Mouse (Mus musculus) inflammation-experienced regulatory T-cells, adult 6 months (primary cell): Measurements from ENCODE around the gene Dexi. TPM values are rescaled to one million over a fixed set of nuclear protein-coding genes. Genes with fewer than 3 reads are reported as not detected.

Source experiments
- ATAC-seq: one replicate; pipeline ENCODE4 v1.8.0; 2017
- polyA plus RNA-seq, 3 experiments: library from polyadenylated mRNA; unstranded; fragments of 100-300 nt; shearing (Covaris generic); gene quantifications; one replicate each; pipeline ENCODE4 v1.2.1; 2017

Dexi gene
- polyA plus RNA-seq, result 1 to 10 TPM; 4.1 to 5.1 (median 4.6) TPM

DNA sequence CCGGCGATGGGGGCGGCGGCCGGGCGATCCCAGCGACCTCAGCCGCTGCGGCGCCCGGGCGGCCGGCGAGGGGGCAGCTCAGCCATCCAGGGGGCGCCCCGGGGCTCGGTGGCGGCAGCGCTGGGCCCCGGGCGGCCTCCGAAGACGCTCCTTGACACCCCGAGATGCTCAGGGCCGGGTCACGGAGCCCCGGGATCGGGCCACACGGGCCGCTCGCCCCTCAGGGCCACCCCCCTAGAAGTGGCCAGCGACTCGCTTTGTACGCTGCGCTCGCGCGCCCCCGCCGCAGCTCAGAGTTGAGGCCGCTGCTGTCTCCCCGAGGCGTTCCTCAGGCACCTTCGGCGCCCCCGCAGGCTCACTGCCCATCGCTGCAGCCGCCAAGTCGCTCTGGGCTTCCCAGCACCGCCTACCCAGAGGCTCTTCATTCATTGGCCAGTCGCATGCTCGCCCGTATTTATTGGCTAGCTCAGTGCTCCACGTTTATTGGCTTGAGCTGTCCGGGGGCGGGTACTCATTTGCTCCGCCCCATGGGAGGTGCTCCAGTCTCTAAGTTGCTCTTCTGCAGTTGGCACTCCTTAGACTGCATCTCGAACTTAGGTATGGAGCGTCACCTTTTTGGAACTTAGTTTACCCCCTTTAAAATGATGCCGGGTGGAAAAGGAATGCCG is at the start of gene Dexi:
TSS of gene Dexi (minus strand) at position 357 of the 668 bp plus-strand sequence.
- peak; percentile 87 for ATAC-seq

DNA sequence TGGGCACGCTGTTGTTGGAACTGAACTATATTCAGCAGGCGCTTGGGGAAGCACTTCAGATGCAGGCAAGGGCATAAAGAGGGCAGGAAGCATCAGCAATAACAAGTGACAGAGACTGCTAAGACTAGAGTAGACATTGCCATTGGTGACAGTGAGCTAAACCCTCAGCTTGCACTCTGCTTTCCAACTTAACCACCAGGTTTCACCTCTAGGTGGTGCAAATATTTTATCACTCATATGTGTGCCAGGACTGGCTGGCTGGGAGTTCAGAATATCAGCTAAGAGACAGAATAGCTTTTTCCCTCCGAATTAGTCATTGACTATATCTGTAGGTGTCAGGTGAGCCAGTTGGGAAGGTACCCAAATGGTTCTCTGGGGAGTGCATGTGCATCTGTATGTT is 43.7 kb upstream of the Dexi start:
- ATAC-seq, result peak; percentile 73

DNA sequence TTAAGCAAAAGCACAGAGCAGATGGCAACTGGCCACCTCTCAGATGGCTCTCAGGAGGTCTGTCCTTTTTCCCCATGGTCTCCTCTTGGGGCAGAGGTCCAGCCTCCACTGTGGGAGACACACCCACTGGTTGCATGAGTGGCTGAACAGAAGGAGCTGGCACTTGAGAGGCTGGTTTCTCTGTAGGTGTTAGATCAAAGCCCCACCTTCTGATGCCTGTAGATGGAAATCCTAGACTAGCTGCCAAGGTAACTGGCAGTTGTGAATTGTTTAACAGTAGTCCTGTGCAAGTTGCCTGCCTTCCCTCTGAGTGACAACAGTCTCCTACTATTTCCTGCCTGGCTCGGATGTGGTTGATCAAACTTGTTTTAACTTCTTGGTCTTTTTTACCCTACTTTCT is 42.3 kb upstream of the Dexi start:
- peak; percentile 81 for ATAC-seq

DNA sequence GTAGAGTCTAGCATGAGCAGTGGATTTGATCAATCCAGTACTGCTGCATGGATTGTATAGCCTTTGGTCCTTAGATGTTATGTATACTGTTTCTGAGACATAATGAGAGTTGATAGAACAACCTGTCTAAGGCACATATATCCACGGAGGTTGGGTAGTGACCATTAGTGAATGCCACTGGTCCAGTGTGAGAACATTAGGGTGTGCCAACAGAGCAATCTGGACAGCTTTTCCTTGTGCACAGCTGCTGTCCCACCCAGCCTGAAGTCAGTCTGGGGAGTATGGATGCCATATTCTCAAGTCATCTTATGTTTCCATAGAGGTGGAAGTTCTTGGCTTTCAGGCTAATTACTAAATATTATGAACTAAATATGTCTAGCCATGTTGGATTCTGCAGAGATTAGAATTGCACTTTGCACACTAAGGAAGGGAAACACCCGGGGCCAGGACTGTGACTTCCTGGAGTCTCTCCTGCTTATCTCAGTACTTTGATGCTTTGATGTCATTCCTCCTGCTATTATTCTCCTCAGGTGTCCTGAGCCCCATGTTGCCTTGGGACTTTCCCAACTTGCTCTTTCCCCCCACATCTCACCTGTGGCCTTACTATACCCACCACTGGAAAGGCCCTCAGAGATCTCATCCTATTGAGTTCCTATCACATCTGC is 38.5 kb upstream of the Dexi start:
- ATAC-seq, result no peak

DNA sequence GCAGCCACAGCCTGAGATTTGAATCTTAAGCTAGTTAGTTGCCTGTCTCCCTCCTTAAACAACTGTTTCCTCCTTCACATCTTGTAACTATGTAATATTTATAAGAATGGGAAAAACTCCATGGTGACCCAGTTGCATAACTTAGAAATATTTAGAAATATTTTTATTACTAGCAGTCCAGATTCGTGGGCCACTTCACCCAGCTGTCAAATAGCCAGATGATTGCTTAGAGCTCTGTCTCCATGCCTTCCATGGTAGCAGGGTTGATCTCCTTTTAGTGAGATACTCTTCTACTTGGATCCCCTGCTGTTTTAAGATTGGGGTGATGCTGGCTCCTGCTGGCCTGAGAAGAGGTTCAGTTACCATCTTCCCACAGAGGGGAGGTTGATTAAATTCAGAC is 35.5 kb upstream of the Dexi start:
- ATAC-seq, result no peak

DNA sequence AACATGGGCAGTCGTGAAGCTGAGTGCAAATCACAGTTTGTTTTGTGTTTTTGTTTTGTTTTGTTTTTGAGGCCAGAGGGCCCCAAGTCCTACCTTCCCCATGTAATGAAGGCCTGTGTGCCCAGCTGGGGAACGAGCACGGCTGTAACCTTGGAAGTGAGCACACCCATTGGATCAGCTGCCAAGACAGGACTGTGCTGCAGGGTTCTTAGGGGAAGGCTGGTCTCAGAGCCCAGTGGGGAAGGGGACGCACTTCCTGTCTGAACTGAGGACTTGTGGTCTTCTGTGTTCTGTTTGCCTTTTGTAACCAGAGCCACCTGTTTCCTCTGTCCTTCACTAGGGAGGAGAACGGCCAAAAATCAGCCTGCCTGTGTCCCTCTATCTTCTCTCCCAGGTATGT is 34.7 kb upstream of the Dexi start:
- no peak for ATAC-seq

DNA sequence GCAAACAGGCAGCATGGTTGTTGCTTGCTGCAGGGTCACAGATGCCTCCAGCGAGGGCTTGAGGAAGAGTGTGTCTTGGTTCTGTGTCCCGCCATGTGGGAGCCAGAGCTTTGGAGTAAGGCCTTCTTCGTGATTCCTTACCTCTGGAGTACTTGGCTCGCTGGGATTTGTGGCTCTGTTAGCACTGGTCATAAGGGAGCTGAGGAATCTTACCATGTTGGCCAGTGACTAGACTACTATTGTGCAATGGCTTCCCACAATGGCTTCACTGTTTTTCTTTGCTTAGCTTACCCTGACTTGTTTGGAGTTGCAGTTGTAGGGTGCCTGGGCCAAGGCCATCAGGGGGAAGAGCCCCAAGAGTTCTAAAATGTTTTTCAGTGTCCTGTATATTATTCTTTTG is 33.1 kb upstream of the Dexi start:
- ATAC-seq, result no peak

DNA sequence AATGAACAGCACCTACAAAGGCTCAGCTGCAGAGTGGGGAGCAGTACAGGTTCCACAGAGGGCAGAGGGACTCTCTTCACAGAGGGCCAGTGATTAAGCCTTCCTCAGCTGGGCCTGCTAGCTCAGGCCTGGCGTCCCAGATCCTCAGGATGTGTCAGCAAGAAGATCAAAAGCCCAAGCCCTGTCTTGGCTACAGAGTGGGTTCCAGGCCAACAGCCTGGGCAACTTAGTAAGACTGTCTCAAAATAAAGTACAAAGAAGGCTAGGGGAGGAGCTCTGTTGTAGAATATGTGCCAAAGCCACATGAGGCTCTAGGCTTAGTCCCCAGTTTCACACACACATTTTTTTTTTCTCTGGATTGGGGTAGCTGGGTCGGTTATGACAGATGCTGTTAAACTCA is 32.1 kb upstream of the Dexi start:
- ATAC-seq, result no peak

DNA sequence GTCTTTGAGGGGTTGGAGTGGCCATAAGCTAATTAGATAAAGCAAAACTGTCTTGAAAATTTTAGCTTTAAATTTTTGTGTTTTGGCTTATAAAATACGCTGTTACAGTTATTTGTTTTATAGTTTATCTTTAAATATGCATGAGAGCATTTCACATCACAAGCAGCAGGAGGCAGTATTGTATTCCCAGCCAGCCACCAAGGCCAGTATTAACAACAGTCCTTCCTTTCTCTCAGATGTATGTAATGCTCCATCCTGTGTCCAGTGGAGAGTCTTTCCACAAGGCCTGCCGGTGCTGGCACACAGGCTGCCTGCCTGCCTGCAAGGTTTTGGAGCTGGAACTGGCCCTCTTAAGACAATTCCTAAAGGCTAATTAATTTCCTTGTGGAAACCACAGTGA is 29.0 kb upstream of the Dexi start:
- peak; percentile 70 for ATAC-seq

DNA sequence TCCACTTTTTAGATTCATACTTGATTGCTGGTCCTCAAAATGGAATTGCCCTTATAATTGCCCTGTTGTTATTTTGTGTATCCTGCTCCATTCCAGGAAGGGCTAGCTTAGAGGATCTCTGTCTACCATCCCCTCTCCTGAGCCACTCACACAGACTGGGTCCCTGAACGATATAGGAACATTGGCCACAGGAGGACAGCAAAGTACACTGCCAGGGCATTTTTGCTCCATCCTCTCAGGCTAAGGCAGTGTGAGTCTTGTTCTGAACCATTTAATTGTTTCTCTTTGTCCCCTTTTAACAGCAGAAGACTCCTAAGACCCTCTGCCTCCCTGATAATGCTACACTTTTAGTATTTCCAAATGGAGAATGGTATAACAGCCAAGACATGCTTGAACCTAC is 27.9 kb upstream of the Dexi start:
- no peak for ATAC-seq

DNA sequence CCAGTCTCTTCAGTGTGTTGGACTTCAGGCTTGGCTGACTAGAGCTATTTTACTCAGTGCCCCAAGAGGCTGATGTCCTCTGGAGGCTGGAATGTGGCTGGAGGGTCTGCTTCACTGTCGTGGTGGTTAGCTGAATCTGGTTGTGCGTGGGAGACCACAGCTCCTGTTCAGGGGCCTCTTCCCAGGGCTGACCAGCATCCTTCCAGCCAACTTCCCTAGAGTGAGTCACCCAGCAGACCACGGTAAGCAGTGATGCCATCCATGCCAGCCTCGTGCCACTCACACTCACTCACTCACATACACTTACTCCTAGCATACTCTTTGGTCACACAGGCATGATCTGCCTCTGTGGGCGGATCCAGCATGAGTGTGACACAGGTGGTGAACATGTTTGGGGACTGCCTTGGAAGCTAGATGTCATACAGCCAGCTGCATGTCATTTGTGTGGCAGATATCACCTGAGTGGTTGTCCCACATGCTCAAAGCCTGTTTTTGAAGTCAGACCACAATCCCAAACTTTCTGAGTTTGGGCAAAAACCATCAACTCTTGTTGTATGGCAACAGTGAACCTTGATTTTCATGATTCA is 27.0 kb upstream of the Dexi start:
- ATAC-seq, result no peak

DNA sequence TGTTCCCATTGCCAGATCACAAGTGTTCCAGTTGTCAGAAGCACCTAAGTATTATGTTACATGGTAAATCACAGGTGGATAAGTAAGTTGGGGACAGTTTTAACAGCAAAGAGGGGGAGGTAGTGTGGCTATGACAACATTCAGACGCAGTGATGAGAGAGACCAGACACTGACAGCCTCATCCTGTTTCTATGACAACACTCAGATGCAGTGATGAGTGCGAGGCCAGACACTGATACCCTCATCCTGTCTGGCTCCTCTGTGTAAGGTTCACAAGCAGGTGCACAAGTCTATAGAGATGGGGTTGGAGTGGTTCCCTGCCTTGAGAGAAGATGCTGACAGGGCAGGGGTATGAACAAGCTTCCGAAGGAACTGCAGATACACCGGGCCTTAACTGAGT is 24.3 kb upstream of the Dexi start:
- ATAC-seq, result peak; percentile 56

DNA sequence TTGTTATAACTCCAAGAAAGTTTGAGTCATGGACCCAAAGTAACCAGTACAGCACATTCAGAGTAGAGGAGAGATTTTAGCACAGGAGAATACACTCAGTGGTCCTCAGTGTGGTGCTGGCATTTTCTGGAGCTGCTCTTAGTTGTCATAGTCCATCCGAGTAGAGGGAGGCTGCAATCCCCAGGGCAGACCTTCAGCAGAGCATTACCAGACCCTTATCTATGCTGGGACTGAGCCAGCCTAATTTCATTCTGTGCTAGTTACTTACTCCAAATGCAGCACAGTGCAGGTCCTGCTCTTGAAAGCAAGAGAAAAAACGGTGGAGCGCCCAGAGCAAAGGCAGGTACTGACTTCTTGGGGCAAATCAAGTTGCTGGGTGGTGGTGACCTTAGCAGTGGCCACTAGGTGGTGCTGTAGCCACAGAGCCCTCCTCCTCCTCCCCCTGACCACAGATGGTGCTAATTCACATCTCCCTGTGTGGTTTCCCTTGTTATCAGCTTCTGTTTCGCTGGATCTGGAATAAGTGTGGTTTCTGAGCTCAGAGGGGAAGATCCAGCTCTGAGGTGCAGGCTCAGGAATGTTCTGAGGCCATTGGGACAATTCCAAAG is 22.5 kb upstream of the Dexi start:
- peak; percentile 80 for ATAC-seq

DNA sequence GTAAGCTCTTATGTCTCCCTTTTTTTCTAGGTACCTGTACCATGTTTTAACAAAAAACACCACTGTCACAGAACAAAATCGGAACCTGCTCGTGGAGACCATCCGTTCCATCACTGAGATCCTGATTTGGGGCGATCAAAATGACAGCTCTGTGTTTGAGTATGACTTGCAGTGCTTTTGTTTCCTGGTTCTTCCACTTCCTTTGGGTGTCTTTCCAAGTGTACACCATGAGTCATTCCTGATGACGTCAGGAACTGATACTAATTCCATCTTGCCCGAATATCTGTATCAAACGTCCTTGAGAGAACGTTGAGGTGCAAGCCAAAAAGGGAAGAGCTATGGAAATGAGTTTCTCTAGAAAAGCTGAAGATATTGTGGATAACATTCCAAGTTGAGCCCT is 17.1 kb upstream of the Dexi start:
- ATAC-seq, result no peak

DNA sequence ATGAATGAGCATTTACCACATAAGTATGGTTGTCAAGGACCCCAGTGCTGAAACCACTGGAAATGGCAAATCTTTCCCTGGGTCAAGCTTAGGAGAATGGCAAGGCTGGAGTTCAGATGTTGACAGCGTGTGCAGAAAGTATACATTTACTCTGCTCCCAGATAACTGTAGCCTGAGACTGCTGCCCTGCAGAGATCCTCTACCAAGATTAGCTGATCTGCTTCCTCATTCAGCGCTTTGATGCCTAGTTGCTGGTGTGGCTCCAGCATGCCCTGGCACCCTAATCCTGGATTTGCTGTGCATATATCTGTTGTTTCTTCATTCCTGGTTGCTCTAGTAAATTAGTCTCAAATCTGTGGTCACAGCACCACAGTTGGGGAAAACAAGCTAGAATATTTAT is 11.0 kb upstream of the Dexi start:
- no peak for ATAC-seq

DNA sequence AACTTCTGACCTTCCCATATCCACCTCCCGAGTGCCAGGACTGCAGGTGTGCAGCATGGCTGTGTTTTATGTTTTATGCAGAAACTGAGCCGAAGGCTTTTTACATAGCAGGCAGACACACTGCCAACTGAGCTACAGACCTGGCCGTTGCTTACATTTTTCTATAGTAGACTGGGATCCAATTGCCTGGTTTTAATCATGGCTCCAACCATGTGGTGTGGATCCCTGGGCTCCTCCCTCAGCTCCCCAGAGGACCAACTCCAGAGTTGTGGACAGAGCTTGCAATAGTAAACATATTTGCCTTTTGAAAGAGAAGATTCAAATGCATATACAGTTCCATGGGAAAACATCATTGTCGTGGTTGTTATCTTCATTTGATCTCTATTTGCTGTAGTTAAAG is 8.7 kb upstream of the Dexi start:
- ATAC-seq, result no peak

DNA sequence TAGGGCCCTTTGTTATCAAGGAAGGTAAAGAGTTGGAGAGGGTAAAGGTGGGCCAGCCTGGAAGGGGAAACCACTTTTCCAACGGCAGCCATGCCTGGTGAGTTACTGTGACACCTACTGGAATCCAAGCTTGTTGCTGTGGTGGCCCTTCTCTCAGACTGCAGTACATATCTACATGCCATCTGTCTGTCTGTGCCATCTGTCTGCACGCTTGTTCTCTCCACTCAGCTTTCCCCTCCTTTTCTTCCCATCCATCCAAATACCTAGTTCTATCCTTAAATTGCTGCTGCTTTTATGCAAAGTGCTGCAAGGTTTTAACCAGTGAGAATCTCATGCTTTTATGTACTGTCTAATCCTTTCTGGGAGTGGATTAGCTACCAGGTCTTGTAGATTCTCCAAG is 6.7 kb upstream of the Dexi start:
- no peak for ATAC-seq

DNA sequence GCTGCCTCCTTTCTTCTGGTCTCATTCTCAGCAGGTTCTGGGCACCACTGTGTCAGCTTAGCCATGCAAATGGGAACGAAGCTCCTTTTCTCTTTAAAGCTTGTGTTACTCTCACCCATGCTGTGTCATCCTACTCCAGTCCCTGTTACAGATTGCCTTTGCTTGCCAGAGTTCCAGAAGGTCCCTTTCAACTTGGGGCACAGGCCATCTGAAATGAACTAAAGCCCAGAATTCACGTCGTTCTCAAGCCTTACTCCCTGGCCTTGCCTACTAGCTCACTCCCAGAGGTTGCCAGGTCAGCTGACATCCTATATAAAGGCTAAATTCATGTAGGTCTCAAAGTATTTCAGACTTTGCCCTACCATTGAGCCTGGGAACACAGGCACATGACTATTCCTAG is 6.1 kb upstream of the Dexi start:
- no peak for ATAC-seq

DNA sequence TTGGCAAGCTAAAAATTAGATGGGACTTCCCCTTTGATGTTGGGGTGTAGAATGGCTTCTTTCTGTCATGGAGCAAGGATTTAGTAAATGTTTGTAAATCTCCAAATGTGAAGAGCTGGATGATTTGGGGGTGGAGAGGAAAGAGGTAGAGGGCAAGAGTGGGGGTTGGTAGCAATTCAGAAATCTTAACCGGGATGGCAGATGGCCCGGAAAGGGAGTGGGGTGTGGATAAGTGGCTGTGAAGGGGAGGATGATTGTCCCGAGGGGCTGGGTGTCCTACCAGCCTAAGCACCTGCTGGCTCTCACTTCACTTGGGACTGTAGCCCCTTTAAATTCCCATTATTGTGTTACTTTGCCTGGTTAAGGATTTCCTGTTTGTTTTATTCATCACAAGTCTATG is 4.0 kb upstream of the Dexi start:
- ATAC-seq, result no peak

DNA sequence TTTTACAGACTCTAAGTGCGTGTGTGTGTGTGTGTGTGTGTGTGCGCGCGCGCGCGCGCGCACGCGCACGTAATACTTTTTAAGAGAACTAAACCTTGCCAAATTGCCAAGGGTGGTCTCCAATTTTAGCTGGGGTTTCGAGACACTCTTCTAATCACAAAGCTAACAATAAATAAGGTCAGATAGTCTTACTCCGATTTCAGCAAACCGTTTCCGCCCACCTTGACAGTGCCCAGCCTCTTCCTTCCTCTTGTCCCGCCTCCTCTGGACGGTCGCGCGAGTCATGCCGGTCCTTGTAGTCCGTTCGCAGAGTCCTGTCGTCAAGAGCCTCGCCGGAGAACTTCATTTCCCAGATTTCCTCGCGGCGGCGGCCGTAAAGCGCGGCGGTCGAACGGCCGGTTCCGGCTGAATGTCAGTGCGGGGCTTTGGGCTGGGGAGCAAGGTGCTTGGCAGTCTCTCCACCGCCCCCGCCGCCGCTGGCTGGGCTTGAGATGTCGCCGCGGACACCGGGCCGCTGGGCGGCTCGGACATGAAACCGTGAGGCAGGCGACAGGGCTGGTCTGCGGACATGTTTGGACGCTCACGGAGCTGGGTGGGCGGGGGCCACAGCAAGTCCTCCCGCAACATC is 2.3 kb upstream of the Dexi start, which contains the start of gene Clec16a:
TSS of gene Clec16a (plus strand) at position 345 of the 628 bp plus-strand sequence.
- peak; percentile 81 for ATAC-seq

DNA sequence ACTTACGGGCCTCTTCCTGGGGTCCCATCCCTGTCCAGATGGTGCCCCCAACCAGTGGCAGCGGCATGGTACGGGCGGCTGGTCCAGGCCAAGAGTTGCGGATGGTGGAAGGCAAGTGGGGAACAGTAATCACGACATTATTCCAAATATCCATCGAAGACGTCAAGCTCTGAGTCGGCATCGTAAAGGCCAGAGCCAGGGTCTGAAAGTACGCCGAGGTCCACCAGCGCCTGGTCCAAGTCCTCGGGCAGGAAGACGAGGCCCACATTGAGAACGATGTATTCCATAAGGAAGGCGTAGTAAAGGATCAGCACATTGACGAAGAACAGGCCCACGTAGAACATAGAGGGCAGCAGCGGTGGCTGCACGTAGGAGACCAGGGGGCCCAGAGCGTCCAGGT is 588 bp downstream of the Dexi start:
- ATAC-seq, result no peak

DNA sequence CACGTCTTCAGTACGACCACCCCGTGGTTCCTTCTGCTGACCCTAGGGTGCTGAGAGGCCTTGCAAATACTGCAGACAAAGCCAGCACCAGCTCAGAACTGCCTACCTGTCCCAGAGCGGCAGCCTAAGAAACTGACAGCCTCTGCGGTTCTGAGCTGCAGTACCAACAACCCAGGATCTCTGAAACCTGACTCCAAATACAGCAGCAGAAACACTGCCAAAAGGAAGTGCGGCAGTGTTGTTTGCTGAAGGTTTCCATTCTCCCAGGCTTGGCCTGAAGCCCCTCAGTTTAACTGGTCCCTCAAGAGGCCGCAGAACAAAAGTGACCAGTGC is 1.3 kb downstream of the Dexi start:
- no peak for ATAC-seq

DNA sequence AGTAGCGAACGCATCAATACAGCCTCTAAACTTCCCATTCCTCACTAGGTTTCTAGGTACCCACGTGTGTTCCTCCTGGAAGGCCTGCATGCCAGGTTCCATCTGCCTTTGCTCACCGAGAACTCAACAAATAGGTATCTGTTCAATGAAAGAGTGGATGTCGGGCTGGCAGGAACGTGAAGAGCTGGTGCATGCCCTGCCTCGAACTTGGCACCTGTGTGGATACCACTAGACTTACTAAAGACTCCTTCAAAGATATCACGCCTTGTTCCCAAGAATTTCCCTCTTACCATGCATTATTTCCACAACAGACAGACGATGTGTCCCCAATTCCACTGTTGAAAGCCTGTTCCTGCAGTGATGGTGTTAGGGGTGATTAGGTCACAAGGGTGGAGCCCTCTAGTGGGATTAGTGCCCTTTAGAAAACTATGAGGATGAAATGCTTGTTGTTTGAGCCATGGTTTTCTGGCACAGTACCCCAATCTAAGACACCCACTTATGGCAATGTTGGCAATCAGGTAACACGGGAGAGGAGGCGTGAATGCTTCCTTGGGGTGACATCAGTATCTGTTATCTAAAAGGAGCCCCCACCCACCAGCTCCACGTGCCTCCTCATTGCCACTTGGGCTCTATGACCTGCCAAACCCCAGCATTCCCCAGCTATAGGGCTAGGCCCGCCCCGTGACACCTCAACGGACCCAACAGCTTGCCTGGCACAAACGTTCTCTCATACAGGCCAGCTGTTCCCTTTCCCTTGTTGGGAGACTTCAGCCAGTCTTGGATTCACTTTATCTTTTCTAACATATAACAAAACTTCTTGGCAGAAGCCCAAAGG is 1.9 kb downstream of the Dexi start:
- ATAC-seq, result no peak
